ENCODE assay signal across 7 mouse cellular contexts in genomic region chr13:110643198-110643896, GRCm38 (mm10).
DNase-seq lines count a peak whose midpoint lies in the region; ATAC-seq lines count a peak whose summit lies in the region.

No protein-coding gene starts in this region.

- no peaks in the 10 kb centered on the region for H3K36me3 ChIP-seq in heart, embryonic 15.5 days
- no peaks in the 10 kb centered on the region for H3K36me3 ChIP-seq in limb, embryonic 13.5 days
- H3K36me3 ChIP-seq in stomach, embryonic 15.5 days = no peaks in the 10 kb centered on the region

- peaks cover 18% of the 10 kb centered on the region for H3K4me1 ChIP-seq in heart, embryonic 15.5 days (replicated peaks)
- H3K4me1 ChIP-seq in limb, embryonic 13.5 days = peaks cover 8% of the 10 kb centered on the region
- H3K4me1 ChIP-seq in stomach, embryonic 15.5 days = 0 out of 2 replicates have a peak, but pooled peaks cover 3% of the 10 kb centered on the region

- H3K9ac ChIP-seq in heart, embryonic 15.5 days = no peak overlapping the region
- H3K9ac ChIP-seq in limb, embryonic 13.5 days = no peak overlapping the region
- H3K9ac ChIP-seq in stomach, embryonic 15.5 days = no peak overlapping the region

- peak; percentile 55 for ATAC-seq in heart, embryonic 15.5 days (replicated peaks; ENCODE audit: insufficient number of reproducible peaks, insufficient read depth, low FRiP score, low read depth)
- no peak for ATAC-seq in limb, embryonic 13.5 days (ENCODE audit: low FRiP score, low read depth)
- ATAC-seq in stomach, embryonic 15.5 days (ENCODE audit: insufficient read depth, low FRiP score, low read depth) = peak; percentile 80

- H3K4me2 ChIP-seq in heart, embryonic 15.5 days = peak overlapping the region; percentile 51
- peak overlapping the region; percentile 41 for H3K4me2 ChIP-seq in limb, embryonic 13.5 days (replicated peaks)
- H3K4me2 ChIP-seq in stomach, embryonic 15.5 days = peak overlapping the region; percentile 40; the same call in 1 of the 2 replicates

- peak; percentile 48 to 50 for DNase-seq in right cerebral cortex, postnatal 10 days (ENCODE audit: low spot score in 2 of 2)
- no peak for DNase-seq in right cerebral cortex, postnatal 4 days
- DNase-seq in cerebellum, postnatal 36 days = peak; percentile 17 to 30
- no peak for DNase-seq in embryo, embryonic 9.5 days (ENCODE audit: extremely low spot score)

- peak overlapping the region; percentile 27 for H3K4me3 ChIP-seq in heart, embryonic 15.5 days
- peak overlapping the region; percentile 2; the same call in 1 of the 2 replicates for H3K4me3 ChIP-seq in limb, embryonic 13.5 days
- H3K4me3 ChIP-seq in stomach, embryonic 15.5 days (replicated peaks) = 0 out of 2 replicates have a peak overlapping the region, but pooled peaks have one; percentile 3

- no peaks in the 10 kb centered on the region for H3K27me3 ChIP-seq in heart, embryonic 15.5 days
- H3K27me3 ChIP-seq in limb, embryonic 13.5 days = no peaks in the 10 kb centered on the region
- H3K27me3 ChIP-seq in stomach, embryonic 15.5 days (replicated peaks) = no peaks in the 10 kb centered on the region

- H3K9me3 ChIP-seq in heart, embryonic 15.5 days (replicated peaks) = no peaks in the 10 kb centered on the region
- H3K9me3 ChIP-seq in limb, embryonic 13.5 days = no peaks in the 10 kb centered on the region
- no peaks in the 10 kb centered on the region for H3K9me3 ChIP-seq in stomach, embryonic 15.5 days

- 14% methylated on average over 11 of the region's 11 CpGs for WGBS in heart, embryonic 15.5 days
- WGBS in limb, embryonic 13.5 days = 38% methylated on average over 11 of the region's 11 CpGs
- WGBS in stomach, embryonic 15.5 days = 21% methylated on average over 11 of the region's 11 CpGs

- peak overlapping the region; percentile 88 for H3K27ac ChIP-seq in heart, embryonic 15.5 days
- H3K27ac ChIP-seq in limb, embryonic 13.5 days = no peak overlapping the region
- H3K27ac ChIP-seq in stomach, embryonic 15.5 days = peak overlapping the region; percentile 68

Comparison
In these comparisons a context has a peak if more than half of its experiments do, and no peak if none do; other contexts are left out.
1. DNase-seq: peak in right cerebral cortex, postnatal 10 days (2 of 2) and cerebellum, postnatal 36 days (2 of 2); none in right cerebral cortex, postnatal 4 days (single experiment) and embryo, embryonic 9.5 days (single experiment).
2. Peak in every context shown above with its lines, with median percentiles within 50 percentile points of each other: H3K4me2 ChIP-seq and H3K4me3 ChIP-seq.